Mouse (Mus musculus): Measurements from ENCODE around the gene Krt82.
"Not testable (repeated sequence)": the region's sequence is repeated elsewhere in the genome, so short reads cannot be mapped to it uniquely, and the experiment has no call there.

Krt82 gene

GRCm38 (mm10) chr15:101517161-101517560 lies 33.3 kb downstream of the Krt82 start, which contains the start of gene Gm49425:
Gm49425 (minus strand) TSS chr15:101517261.
- DNase-seq (ENCODE audit: low read depth) = not testable (repeated sequence)

DNA sequence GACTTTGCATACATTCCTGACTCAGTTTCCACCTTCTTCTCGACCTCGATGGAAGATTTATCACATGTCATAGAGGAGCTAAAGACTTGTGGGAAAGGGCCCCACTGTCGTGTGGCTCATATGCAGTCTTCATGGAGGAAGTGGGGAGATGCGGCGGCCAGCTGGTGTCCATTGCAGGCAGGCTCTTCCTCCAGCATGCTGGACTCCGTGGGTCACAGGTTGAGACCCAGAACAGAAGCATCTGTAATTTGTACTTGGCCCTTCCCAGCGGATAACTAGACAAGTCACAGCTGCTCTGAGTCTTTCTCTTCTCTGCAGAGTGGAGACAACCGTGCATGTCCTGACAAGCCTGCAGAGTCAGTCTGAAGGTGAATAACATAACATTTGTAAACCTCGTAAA lies 42.2 kb downstream of the Krt82 start:
- DNase-seq (ENCODE audit: low read depth) = no peak

GRCm38 (mm10) chr15:101506896-101507758 lies 43.3 kb downstream of the Krt82 start:
- DNase-seq (ENCODE audit: low read depth) = no peak

GRCm38 (mm10) chr15:101497181-101497580 lies 53.3 kb downstream of the Krt82 start:
- DNase-seq (ENCODE audit: low read depth) = no peak

DNA sequence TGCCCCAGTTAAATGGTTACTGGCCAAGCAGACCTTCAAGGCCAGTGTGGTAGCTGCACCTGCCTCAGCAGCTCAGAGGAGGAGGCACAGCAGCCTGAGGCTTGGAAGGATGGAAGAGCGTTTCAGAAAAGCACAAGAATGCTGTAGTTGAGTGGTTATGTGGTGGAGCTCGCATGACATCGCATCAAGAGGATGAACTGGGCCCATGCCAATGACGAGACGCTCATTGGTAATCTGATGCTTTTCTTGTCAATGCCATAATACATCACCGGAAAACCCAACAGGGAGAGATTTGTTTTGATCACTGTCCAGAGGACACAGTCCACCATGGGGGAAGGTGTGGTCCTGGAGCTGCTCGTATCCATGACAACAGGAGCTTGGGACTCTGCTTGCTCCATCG lies 55.2 kb downstream of the Krt82 start:
- no peak for DNase-seq (ENCODE audit: low read depth)

- DNase-seq (ENCODE audit: low read depth) = no peak
Observed at GRCm38 (mm10) chr15:101494203-101494602, 56.3 kb downstream of the Krt82 start.

DNA sequence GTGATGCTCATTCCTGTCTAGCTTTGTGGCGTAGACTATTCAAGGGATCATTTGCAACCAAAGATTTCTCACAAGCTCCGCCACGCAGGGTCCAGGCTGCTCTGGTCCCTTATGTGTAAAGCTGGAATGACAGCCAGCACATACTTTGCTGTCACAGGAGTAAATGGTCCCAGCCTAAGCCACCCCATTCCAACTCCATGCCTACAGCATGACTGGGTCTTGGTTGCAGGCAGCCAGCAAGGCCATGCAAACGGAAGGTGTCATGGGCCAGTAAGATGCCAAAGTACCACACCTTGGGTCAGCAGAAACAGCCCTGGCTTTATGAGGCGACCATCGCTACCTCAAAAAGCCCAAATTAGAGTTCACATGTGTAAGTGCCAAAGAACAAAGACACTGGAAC lies 56.8 kb downstream of the Krt82 start:
- DNase-seq (ENCODE audit: low read depth) = no peak

DNA sequence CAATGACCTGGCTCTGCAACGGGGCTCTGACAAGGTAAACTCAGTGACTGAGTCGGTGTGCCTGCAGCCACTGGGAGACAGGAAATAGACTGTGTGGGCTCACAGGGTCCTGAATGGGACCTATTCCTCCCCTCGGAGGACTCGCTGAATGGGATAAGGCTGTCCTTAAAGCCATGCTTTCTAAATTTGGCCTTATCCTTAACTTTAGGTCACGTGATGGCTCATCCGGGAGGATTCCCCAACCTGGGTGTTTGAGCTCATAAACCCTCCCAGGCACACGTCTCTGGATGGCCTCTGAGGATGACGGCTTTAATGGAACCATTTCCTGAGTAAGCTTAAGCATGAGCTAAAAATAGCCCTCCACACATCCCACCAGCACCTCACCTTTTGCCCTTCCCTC lies 57.7 kb downstream of the Krt82 start:
- DNase-seq (ENCODE audit: low read depth) = no peak

DNA sequence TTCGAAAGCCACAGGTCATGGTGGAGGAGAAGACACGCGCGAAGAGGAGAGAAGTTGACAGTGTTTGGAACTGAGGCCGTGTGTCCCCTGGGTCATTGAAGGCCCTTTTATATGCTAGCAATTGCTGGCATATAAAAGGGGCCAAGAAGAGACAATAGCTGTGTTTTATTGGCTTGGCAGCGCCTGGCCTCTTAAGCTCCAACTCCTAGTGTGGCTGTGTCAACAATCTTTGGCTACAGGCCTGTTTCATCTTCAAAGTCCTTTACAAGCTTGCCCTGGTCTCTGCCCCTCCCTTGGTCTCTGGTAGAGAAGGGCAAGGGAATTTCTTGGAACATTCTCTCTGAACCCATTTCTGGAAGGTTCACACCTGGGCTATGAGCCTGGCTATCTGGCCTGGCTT lies 59.0 kb downstream of the Krt82 start, which contains the start of gene Krt83:
Gene Krt83 (minus strand): TSS at position 82 of the 400 bp plus-strand sequence.
- no peak for DNase-seq (ENCODE audit: low read depth)

Data from c-Kit-positive CD71-positive TER-119-negative erythroid progenitor cells, embryonic 14.5 days (primary cell).